Mouse (Mus musculus) liver, embryonic 11.5 days (tissue): ENCODE measurements around the gene Prkca. TPM values are rescaled to one million over a fixed set of nuclear protein-coding genes. Genes with fewer than 3 reads are reported as not detected.

ENCODE experiments used
- ATAC-seq: fragments of 200-750 bp; cut with Nextera tagmentation; replicated peaks from 2 replicates; pipeline ENCODE4 v1.8.0; 2017; ENCODE audit warnings: moderate number of reproducible peaks, mild to moderate bottlenecking, moderate TSS enrichment, moderate library complexity; ENCODE audit not compliant: low FRiP score
- DNase-seq: peaks from one replicate; pipeline ENCODE4 v3.0.0-alpha.2; 2017; ENCODE audit warnings: low spot score
- H3K27ac ChIP-seq: fragments of 300-500 bp; sonication (generic); 2 replicates; pipeline ENCODE4 v1.5.1; 2014; ENCODE audit warnings: mild to moderate bottlenecking, low read depth, low read length, control low read depth
- H3K27me3 ChIP-seq: fragments of 300-500 bp; sonication (generic); replicated peaks from 2 replicates; pipeline ENCODE4 v1.6.1; 2014; ENCODE audit warnings: low read length, mixed read lengths; ENCODE audit not compliant: control insufficient read depth, insufficient read depth
- H3K36me3 ChIP-seq: fragments of 300-500 bp; sonication (generic); 2 replicates; pipeline ENCODE4 v1.6.1; 2014; ENCODE audit warnings: mild to moderate bottlenecking, low read length, moderate library complexity, mixed read lengths; ENCODE audit not compliant: control insufficient read depth, insufficient read depth
- H3K4me1 ChIP-seq: fragments of 300-500 bp; sonication (generic); replicated peaks from 2 replicates; pipeline ENCODE4 v1.6.1; 2014; ENCODE audit warnings: low read length, mixed read lengths; ENCODE audit not compliant: control insufficient read depth, insufficient read depth
- H3K4me2 ChIP-seq: fragments of 300-500 bp; sonication (generic); 2 replicates; pipeline ENCODE4 v1.6.1; 2014; ENCODE audit warnings: mild to moderate bottlenecking, control low read depth, moderate library complexity
- H3K4me3 ChIP-seq: fragments of 300-500 bp; sonication (generic); 2 replicates; pipeline ENCODE4 v1.5.1; 2014; ENCODE audit warnings: low read depth, low read length, control low read depth
- H3K9ac ChIP-seq: fragments of 300-500 bp; sonication (generic); 2 replicates; pipeline ENCODE4 v1.6.1; 2014; ENCODE audit warnings: low read depth, low read length, control low read depth
- H3K9me3 ChIP-seq: fragments of 300-500 bp; sonication (generic); 2 replicates; pipeline ENCODE4 v1.6.1; 2016; ENCODE audit warnings: low read length, inconsistent platforms, mixed read lengths; ENCODE audit not compliant: control insufficient read depth
- WGBS: fragments of 180-500 bp; shearing (Covaris S2); extraction: QIAGEN DNeasy Blood & Tissue Kit; methylation state at CpG from one replicate; pipeline ENCODE4 v1.1.7; 2014; 5-methylcytosine and 5-hydroxymethylcytosine counted together
- polyA plus RNA-seq: library from polyadenylated mRNA; unstranded; fragments of >200 nt; fragmentation: Nextera tagmentation; extraction: Ambion mirVana; gene quantifications from 2 replicates; pipeline ENCODE4 v1.2.1, GENCODE M21; 2014

Prkca gene
- polyA plus RNA-seq, 1 experiment from 2014 or later: 12.4 TPM

- Histone ChIP-seq H3K9ac (no peak overlapping the region), H3K4me1 (no peaks in the 10 kb centered on the region), H3K4me3 (no peak overlapping the region), H3K27me3 (no peaks in the 10 kb centered on the region), H3K9me3 (no peaks in the 10 kb centered on the region), H3K27ac (no peak overlapping the region), H3K36me3 (no peaks in the 10 kb centered on the region), H3K4me2 (no peak overlapping the region)
- WGBS: 94% methylated on average over 1 of the region's 1 CpGs
- DNase-seq (no peak), ATAC-seq (no peak)
These were observed 181.1 kb downstream of the Prkca start for GRCm38 (mm10) chr11:108162639-108163038.

GRCm38 (mm10) chr11:108162110-108162509 lies 181.6 kb downstream of the Prkca start:
- no peaks in the 10 kb centered on the region for H3K36me3 ChIP-seq
- H3K27me3 ChIP-seq: no peaks in the 10 kb centered on the region
- no peak overlapping the region for H3K4me3 ChIP-seq
- no peak for DNase-seq
- WGBS: 82% methylated on average over 4 of the region's 4 CpGs
- no peaks in the 10 kb centered on the region for H3K9me3 ChIP-seq
- no peak overlapping the region for H3K9ac ChIP-seq
- no peak overlapping the region for H3K27ac ChIP-seq
- no peak overlapping the region for H3K4me2 ChIP-seq
- ATAC-seq: no peak
- H3K4me1 ChIP-seq: no peaks in the 10 kb centered on the region

- no peak overlapping the region for H3K4me2 ChIP-seq
- ATAC-seq (no peak), DNase-seq (no peak)
- no peaks in the 10 kb centered on the region for H3K9me3 ChIP-seq
- no peaks in the 10 kb centered on the region for H3K4me1 ChIP-seq
- no peaks in the 10 kb centered on the region for H3K36me3 ChIP-seq
- no peak overlapping the region for H3K9ac ChIP-seq
- H3K4me3 ChIP-seq: no peak overlapping the region
- H3K27ac ChIP-seq: no peak overlapping the region
- 90% methylated on average over 7 of the region's 7 CpGs for WGBS
- no peaks in the 10 kb centered on the region for H3K27me3 ChIP-seq
These were observed 183.7 kb downstream of the Prkca start for GRCm38 (mm10) chr11:108160056-108160455.

- Histone ChIP-seq H3K4me2 (no peak overlapping the region), H3K27me3 (0 out of 2 replicates have a peak, but pooled peaks cover 2% of the 10 kb centered on the region), H3K4me1 (no peaks in the 10 kb centered on the region), H3K9me3 (no peaks in the 10 kb centered on the region), H3K9ac (no peak overlapping the region), H3K36me3 (no peaks in the 10 kb centered on the region), H3K27ac (no peak overlapping the region), H3K4me3 (no peak overlapping the region)
- WGBS: 92% methylated on average over 3 of the region's 3 CpGs
- ATAC-seq: no peak
- DNase-seq: no peak
These were observed 185.7 kb downstream of the Prkca start for GRCm38 (mm10) chr11:108158046-108158445.

- Histone ChIP-seq H3K4me2 (no peak overlapping the region), H3K27me3 (0 out of 2 replicates have a peak, but pooled peaks cover 3% of the 10 kb centered on the region), H3K9ac (no peak overlapping the region), H3K4me1 (no peaks in the 10 kb centered on the region), H3K27ac (no peak overlapping the region), H3K36me3 (no peaks in the 10 kb centered on the region), H3K9me3 (no peaks in the 10 kb centered on the region), H3K4me3 (no peak overlapping the region)
- no peak for ATAC-seq
- 80% methylated on average over 5 of the region's 5 CpGs for WGBS
- DNase-seq: no peak
These were observed 186.7 kb downstream of the Prkca start for GRCm38 (mm10) chr11:108157074-108157473.

- Histone ChIP-seq H3K36me3 (no peaks in the 10 kb centered on the region), H3K9ac (no peak overlapping the region), H3K4me1 (no peaks in the 10 kb centered on the region), H3K4me3 (no peak overlapping the region), H3K9me3 (no peaks in the 10 kb centered on the region), H3K27ac (no peak overlapping the region), H3K27me3 (0 out of 2 replicates have a peak, but pooled peaks cover 3% of the 10 kb centered on the region), H3K4me2 (no peak overlapping the region)
- ATAC-seq: no peak
- DNase-seq: no peak
- 76% methylated on average over 5 of the region's 5 CpGs for WGBS
These were observed 187.6 kb downstream of the Prkca start for GRCm38 (mm10) chr11:108156107-108156506.

GRCm38 (mm10) chr11:108155088-108155580 lies 188.6 kb downstream of the Prkca start:
- Histone ChIP-seq H3K36me3 (no peaks in the 10 kb centered on the region), H3K9me3 (no peaks in the 10 kb centered on the region), H3K27ac (no peak overlapping the region), H3K4me1 (peaks cover 3% of the 10 kb centered on the region; the same call in 1 of the 2 replicates), H3K9ac (no peak overlapping the region), H3K27me3 (0 out of 2 replicates have a peak, but pooled peaks cover 3% of the 10 kb centered on the region), H3K4me2 (no peak overlapping the region), H3K4me3 (no peak overlapping the region)
- 89% methylated on average over 8 of the region's 8 CpGs for WGBS
- ATAC-seq (no peak), DNase-seq (no peak)

GRCm38 (mm10) chr11:108153997-108154841 lies 189.5 kb downstream of the Prkca start:
- no peaks in the 10 kb centered on the region for H3K9me3 ChIP-seq
- ATAC-seq: no peak
- 0 out of 2 replicates have a peak, but pooled peaks cover 3% of the 10 kb centered on the region for H3K27me3 ChIP-seq
- no peak overlapping the region for H3K4me3 ChIP-seq
- WGBS: 73% methylated on average over 9 of the region's 9 CpGs
- H3K27ac ChIP-seq: no peak overlapping the region
- H3K36me3 ChIP-seq: no peaks in the 10 kb centered on the region
- peaks cover 8% of the 10 kb centered on the region for H3K4me1 ChIP-seq
- no peak for DNase-seq
- no peak overlapping the region for H3K4me2 ChIP-seq
- no peak overlapping the region for H3K9ac ChIP-seq

GRCm38 (mm10) chr11:108152591-108152990 lies 191.1 kb downstream of the Prkca start:
- 66% methylated on average over 4 of the region's 4 CpGs for WGBS
- H3K4me1 ChIP-seq: peaks cover 21% of the 10 kb centered on the region
- H3K9ac ChIP-seq: no peak overlapping the region
- ATAC-seq: no peak
- H3K36me3 ChIP-seq: no peaks in the 10 kb centered on the region
- H3K27ac ChIP-seq: no peak overlapping the region
- no peak for DNase-seq
- no peaks in the 10 kb centered on the region for H3K9me3 ChIP-seq
- H3K4me2 ChIP-seq: no peak overlapping the region
- H3K4me3 ChIP-seq: no peak overlapping the region
- 0 out of 2 replicates have a peak, but pooled peaks cover 3% of the 10 kb centered on the region for H3K27me3 ChIP-seq
